Mouse (Mus musculus) bone marrow macrophage, adult 2 months (primary cell): ENCODE measurements at regions not wholly inside any gene's neighbourhood (a gene's known extent, or its start where the extent isn't known, plus 50 kb on each side); places are given as distances from the start of the nearest gene placed in this dataset.

Experiments used
- H3K27ac ChIP-seq: 2 replicates; pipeline ENCODE4 v1.5.1; 2012; ENCODE audit warnings: low read depth, low read length; ENCODE audit not compliant: insufficient read depth
- H3K4me1 ChIP-seq: 2 replicates; pipeline ENCODE4 v1.6.1; 2012; ENCODE audit warnings: low read length; ENCODE audit not compliant: control insufficient read depth, insufficient read depth
- H3K4me3 ChIP-seq: 2 replicates; pipeline ENCODE4 v1.5.1; 2012; ENCODE audit warnings: mild to moderate bottlenecking, low read length, moderate library complexity; ENCODE audit not compliant: insufficient read depth
- CTCF ChIP-seq: IDR thresholded peaks from 2 replicates; pipeline ENCODE4 v1.5.1; 2012; ENCODE audit warnings: low read depth, mild to moderate bottlenecking, low read length, moderate library complexity
- POLR2A ChIP-seq: IDR thresholded peaks from 2 replicates; pipeline ENCODE4 v1.6.1; 2012; ENCODE audit warnings: mild to moderate bottlenecking, low read depth, low read length, borderline replicate concordance

DNA sequence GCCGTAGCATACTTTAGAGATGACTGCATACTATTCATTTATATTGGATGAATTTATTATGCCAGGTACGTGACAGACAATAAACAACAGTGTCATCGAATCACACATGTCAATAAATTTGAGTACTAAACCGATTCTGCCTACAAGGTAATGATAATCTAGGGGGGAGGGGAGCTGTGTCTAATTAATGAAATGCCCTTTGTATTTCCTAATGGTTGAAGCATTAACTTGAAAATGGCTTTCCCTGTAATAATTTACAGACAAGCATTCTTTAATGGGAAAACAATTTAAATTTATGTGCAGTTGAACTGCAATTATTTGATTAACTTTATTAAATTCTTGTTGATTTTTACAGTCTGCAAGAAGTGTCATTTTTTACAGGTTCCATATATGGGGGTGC, 429.5 kb downstream of the Pdzrn4 start:
- TF ChIP-seq CTCF (no peak), POLR2A (no peak)
- no peak overlapping the region for H3K4me3 ChIP-seq
- H3K4me1 ChIP-seq = no peaks in the 10 kb centered on the region
- no peak overlapping the region for H3K27ac ChIP-seq
